Mouse (Mus musculus): ENCODE measurements around the gene Sema3f. TPM values are rescaled to one million over a fixed set of nuclear protein-coding genes. Genes with fewer than 3 reads are reported as not detected.

The Sema3f gene
- polyA plus RNA-seq, 1 experiment from 2014 or later = 6.2 TPM

DNA sequence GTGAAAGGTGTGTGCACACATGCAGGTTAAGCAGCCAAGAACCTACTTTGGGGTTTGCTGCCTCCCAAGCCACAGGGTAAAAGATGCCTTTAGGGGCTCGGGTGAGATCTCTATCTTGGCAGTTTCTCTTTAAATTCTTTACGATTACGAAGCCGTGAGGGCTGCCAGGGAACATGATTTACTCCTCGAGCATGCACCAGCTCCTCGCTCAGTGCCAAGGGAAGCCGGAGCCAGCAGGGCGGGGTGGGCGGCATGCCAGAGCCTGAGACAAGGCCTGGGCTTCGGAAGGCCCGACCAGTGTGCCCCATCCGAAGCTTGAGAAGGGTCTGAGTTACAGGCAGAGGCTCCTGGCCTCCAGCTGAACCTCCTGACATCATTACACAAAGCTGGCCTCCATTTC is 8.7 kb downstream of the Sema3f start:
- no peak overlapping the region for H3K27ac ChIP-seq (replicated peaks in 1 of 2; ENCODE audit: control insufficient read depth in 1 of 2, insufficient read depth in 1 of 2, low read depth in 2 of 2, low read length in 2 of 2)
- ATAC-seq (ENCODE audit: insufficient number of reproducible peaks, insufficient read depth, low FRiP score, low read depth) = no peak
- peaks cover 42 to 44% of the 10 kb centered on the region in 2 experiments for H3K4me1 ChIP-seq (ENCODE audit: control insufficient read depth in 2 of 2, insufficient read depth in 2 of 2, low read length in 2 of 2)
- WGBS = 62% methylated on average over 12 of the region's 12 CpGs
- H3K9me3 ChIP-seq (ENCODE audit: control insufficient read depth, low read length) = no peaks in the 10 kb centered on the region
- H3K9ac ChIP-seq (ENCODE audit: low read length) = no peak overlapping the region
- H3K4me2 ChIP-seq (ENCODE audit: low read length) = no peak overlapping the region
- no peak overlapping the region for H3K4me3 ChIP-seq (ENCODE audit: control insufficient read depth in 1 of 2, insufficient read depth in 1 of 2, low read depth in 1 of 2, low read length in 2 of 2)
- H3K36me3 ChIP-seq (ENCODE audit: control insufficient read depth, insufficient read depth, low read length) = peaks cover 3% of the 10 kb centered on the region; the same call in 1 of the 2 replicates
- peaks cover 14% of the 10 kb centered on the region; the same call in 1 of the 2 replicates for H3K27me3 ChIP-seq (ENCODE audit: control insufficient read depth, insufficient read depth, low read length)

DNA sequence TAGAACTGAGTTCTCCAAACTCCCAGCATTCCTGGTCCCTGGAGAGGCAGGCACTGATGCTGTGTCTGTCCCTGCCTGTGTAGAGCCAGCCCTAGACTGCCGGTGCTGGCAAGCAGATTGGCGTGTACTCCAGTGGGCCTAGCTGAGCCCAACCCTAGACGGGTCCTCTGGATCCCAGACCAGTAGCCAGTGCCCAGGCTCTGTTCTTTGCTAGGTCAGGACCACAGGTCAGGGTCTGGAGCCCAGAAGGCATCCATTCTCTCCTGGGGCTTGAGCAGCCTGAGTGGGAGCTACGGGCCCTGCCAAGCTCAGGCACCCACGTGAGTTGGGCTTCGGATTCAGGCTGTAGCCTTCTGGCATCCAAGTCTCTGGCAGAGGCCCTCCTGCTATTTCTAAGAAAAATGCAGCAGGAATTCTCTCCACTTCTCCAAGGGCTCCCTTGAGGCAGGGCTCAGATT is 10.1 kb downstream of the Sema3f start:
- peaks cover 3% of the 10 kb centered on the region; the same call in 1 of the 2 replicates for H3K36me3 ChIP-seq (ENCODE audit: control insufficient read depth, insufficient read depth, low read length)
- peak overlapping the region; percentile 26 to 41; a peak in 3 of 4 replicates for H3K27ac ChIP-seq (replicated peaks in 1 of 2; ENCODE audit: control insufficient read depth in 1 of 2, insufficient read depth in 1 of 2, low read depth in 2 of 2, low read length in 2 of 2)
- no peak for ATAC-seq (ENCODE audit: insufficient number of reproducible peaks, insufficient read depth, low FRiP score, low read depth)
- no peak overlapping the region for H3K9ac ChIP-seq (ENCODE audit: low read length)
- peaks cover 37 to 46% of the 10 kb centered on the region in 2 experiments for H3K4me1 ChIP-seq (ENCODE audit: control insufficient read depth in 2 of 2, insufficient read depth in 2 of 2, low read length in 2 of 2)
- no peaks in the 10 kb centered on the region for H3K9me3 ChIP-seq (ENCODE audit: control insufficient read depth, low read length)
- H3K4me3 ChIP-seq (ENCODE audit: control insufficient read depth in 1 of 2, insufficient read depth in 1 of 2, low read depth in 1 of 2, low read length in 2 of 2) = no peak overlapping the region
- H3K27me3 ChIP-seq (ENCODE audit: control insufficient read depth, insufficient read depth, low read length) = peaks cover under 1% of the 10 kb centered on the region; the same call in 1 of the 2 replicates
- no peak overlapping the region for H3K4me2 ChIP-seq (ENCODE audit: low read length)
- WGBS = 32% methylated on average over 6 of the region's 6 CpGs

DNA sequence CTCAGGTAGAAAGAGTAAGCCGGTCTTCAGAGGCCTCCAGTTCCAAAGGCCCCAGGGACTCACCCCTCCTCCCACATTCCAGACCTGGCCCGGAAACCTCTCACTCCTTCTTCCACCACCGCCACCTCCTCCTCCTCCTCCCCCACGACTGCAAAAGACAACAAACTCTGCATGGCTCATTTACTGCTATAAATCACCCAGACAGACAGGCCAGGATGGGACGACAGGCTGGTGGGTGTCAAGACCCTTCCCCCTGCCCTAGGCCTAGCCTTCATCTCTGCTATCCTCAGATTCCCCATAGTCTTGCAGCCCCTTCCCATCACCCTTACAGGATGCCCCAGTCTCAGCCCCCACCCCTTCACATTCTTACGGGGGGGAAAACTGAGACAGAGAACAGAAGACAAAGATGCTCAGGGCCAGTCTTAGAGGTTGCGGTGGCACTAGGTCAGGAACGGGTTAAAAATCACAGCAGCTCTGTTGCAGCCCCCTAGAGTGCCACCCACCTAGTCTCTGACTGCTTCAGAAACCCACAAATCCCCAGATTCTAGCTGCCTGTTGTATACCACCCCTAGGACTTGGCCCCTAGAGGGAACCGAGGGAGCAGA is 10.8 kb downstream of the Sema3f start:
- Histone ChIP-seq H3K4me3 (ENCODE audit: control insufficient read depth in 1 of 2, insufficient read depth in 1 of 2, low read depth in 1 of 2, low read length in 2 of 2) (no peak overlapping the region), H3K4me2 (ENCODE audit: low read length) (no peak overlapping the region), H3K4me1 (ENCODE audit: control insufficient read depth in 2 of 2, insufficient read depth in 2 of 2, low read length in 2 of 2) (peaks cover 43 to 51% of the 10 kb centered on the region in 2 experiments), H3K27ac (replicated peaks in 1 of 2; ENCODE audit: control insufficient read depth in 1 of 2, insufficient read depth in 1 of 2, low read depth in 2 of 2, low read length in 2 of 2) (peak overlapping the region in 1 of 2 experiments; percentile 41; a peak in 1 of 4 replicates), H3K36me3 (ENCODE audit: control insufficient read depth, insufficient read depth, low read length) (peaks cover 3% of the 10 kb centered on the region; the same call in 1 of the 2 replicates), H3K9me3 (ENCODE audit: control insufficient read depth, low read length) (no peaks in the 10 kb centered on the region), H3K9ac (ENCODE audit: low read length) (no peak overlapping the region), H3K27me3 (ENCODE audit: control insufficient read depth, insufficient read depth, low read length) (no peaks in the 10 kb centered on the region)
- WGBS = 23% methylated on average over 9 of the region's 9 CpGs
- ATAC-seq (ENCODE audit: insufficient number of reproducible peaks, insufficient read depth, low FRiP score, low read depth) = no peak

DNA sequence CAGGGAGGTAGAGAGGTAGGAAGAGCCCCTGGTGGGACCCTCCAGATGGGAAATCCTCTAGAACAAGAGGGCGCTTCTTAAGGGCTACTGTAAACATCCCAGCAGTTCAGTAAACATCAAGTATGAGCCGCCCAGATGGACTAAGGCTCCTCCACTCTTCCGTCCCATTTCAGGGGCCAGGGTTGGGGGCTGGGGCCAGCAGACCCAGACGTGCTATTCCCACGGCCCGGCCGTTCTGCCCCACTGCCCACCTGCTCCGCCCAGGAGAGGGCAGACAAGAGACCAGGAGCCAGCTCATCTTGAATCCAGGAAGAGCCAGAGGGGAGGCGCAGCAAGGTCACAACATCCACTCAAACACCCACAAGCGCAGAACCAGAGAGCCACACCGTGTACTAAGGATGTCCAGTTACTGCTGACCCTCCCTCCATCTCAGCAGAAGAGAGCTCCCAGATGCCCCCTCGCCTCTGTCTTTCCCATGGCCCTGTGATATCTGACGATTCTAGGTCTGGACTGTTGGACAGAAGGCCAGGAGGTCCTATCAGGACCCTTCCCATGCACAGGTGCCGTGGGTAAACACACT is 11.6 kb downstream of the Sema3f start:
- WGBS = 28% methylated on average over 14 of the region's 14 CpGs
- Histone ChIP-seq H3K27me3 (ENCODE audit: control insufficient read depth, insufficient read depth, low read length) (no peaks in the 10 kb centered on the region), H3K4me1 (ENCODE audit: control insufficient read depth in 2 of 2, insufficient read depth in 2 of 2, low read length in 2 of 2) (peaks cover 45 to 46% of the 10 kb centered on the region in 2 experiments), H3K4me3 (ENCODE audit: control insufficient read depth in 1 of 2, insufficient read depth in 1 of 2, low read depth in 1 of 2, low read length in 2 of 2) (no peak overlapping the region), H3K9ac (ENCODE audit: low read length) (peak overlapping the region; percentile 1; the same call in 1 of the 2 replicates), H3K27ac (replicated peaks in 1 of 2; ENCODE audit: control insufficient read depth in 1 of 2, insufficient read depth in 1 of 2, low read depth in 2 of 2, low read length in 2 of 2) (peak overlapping the region in 1 of 2 experiments; percentile 9; a peak in 1 of 4 replicates), H3K36me3 (ENCODE audit: control insufficient read depth, insufficient read depth, low read length) (0 out of 2 replicates have a peak, but pooled peaks cover 3% of the 10 kb centered on the region), H3K9me3 (ENCODE audit: control insufficient read depth, low read length) (no peaks in the 10 kb centered on the region), H3K4me2 (ENCODE audit: low read length) (no peak overlapping the region)
- no peak for ATAC-seq (ENCODE audit: insufficient number of reproducible peaks, insufficient read depth, low FRiP score, low read depth)

DNA sequence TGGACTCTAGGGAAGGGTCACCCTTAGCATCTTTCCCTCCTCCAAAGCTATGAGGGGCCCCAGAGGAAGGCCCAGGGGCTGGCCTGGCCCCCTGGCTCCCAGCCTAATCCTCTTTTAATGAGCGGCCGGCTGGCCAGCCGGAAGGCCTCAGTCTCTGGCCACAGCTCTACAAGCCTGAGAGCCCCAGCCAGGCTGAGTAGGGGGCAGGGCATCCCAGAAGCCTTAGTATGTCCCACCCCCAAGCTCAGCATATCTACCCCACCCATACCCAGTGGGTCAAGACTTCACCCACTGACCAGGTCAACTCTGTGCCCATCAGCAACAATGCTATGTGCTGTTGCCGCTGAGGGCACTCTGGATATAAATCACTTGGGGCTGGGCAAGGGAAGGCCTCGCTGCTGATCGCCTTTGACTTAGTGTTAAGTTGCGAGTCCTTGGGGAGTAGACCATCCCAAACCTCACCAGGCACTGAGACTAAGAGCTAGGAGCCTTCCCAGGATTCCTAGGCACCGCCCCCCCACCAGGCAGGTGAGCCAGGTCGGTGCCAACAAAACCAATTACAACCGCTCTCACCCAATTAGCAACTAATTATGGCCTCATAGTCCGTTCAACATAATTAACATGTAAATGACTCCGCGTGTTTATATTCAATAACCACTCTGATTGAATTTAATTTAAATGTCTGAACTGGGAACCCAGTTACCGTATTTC is 12.3 kb downstream of the Sema3f start:
- ATAC-seq (ENCODE audit: insufficient number of reproducible peaks, insufficient read depth, low FRiP score, low read depth) = no peak
- Histone ChIP-seq H3K9ac (ENCODE audit: low read length) (no peak overlapping the region), H3K4me2 (ENCODE audit: low read length) (no peak overlapping the region)

DNA sequence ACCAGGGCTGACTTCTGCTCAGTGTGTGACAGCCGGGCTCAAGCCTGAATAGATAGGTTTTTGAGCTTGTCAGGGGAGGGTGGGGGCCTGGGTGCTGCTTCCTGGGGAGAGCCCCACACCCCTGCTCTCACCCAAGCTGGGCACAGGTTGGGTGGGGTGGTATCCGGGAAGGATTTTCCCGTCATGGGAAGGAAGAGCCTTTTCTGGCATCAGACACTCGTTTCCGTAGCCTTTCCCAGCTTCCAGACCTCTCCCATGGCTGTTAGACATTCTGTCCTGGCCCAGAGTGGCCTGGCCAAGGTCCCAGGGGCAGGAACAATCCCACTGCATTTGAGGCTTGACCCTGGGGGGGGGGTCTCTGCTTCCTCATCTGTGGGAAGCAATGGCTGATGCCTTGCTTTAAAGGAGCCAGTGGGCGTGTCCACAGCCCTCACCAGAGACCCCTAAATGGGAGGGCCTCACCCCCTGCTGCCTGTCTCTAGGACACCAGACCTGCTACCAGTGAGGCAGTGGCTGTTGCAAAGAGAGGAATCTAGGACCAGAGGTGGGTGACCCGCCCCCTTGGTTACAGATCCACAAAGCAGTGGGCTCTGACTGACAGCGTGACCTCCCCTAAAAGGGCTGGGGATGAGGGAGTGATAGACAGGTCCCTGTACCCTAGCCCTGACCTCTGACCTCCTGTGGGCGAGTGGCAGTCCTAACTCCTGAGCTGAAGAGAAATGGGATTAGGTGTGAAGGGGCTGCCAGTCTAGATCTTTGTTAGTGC is 13.2 kb downstream of the Sema3f start:
- H3K9me3 ChIP-seq (ENCODE audit: control insufficient read depth, low read length) = no peaks in the 10 kb centered on the region
- H3K27ac ChIP-seq (replicated peaks in 1 of 2; ENCODE audit: control insufficient read depth in 1 of 2, insufficient read depth in 1 of 2, low read depth in 2 of 2, low read length in 2 of 2) = peak overlapping the region in 1 of 2 experiments; percentile 50; a peak in 2 of 4 replicates
- WGBS = 65% methylated on average over 9 of the region's 9 CpGs
- no peak overlapping the region for H3K9ac ChIP-seq (ENCODE audit: low read length)
- ATAC-seq (ENCODE audit: insufficient number of reproducible peaks, insufficient read depth, low FRiP score, low read depth) = no peak
- H3K4me2 ChIP-seq (ENCODE audit: low read length) = no peak overlapping the region
- no peaks in the 10 kb centered on the region for H3K27me3 ChIP-seq (ENCODE audit: control insufficient read depth, insufficient read depth, low read length)
- peaks cover 49 to 53% of the 10 kb centered on the region in 2 experiments for H3K4me1 ChIP-seq (ENCODE audit: control insufficient read depth in 2 of 2, insufficient read depth in 2 of 2, low read length in 2 of 2)
- H3K4me3 ChIP-seq (ENCODE audit: control insufficient read depth in 1 of 2, insufficient read depth in 1 of 2, low read depth in 1 of 2, low read length in 2 of 2) = no peak overlapping the region
- peaks cover 4% of the 10 kb centered on the region; the same call in 1 of the 2 replicates for H3K36me3 ChIP-seq (ENCODE audit: control insufficient read depth, insufficient read depth, low read length)

More for the DNA sequence above, 12.3 kb downstream of the Sema3f start:
- H3K27ac ChIP-seq (replicated peaks in 1 of 2; ENCODE audit: control insufficient read depth in 1 of 2, insufficient read depth in 1 of 2, low read depth in 2 of 2, low read length in 2 of 2) = no peak overlapping the region
- H3K36me3 ChIP-seq (ENCODE audit: control insufficient read depth, insufficient read depth, low read length) = 0 out of 2 replicates have a peak, but pooled peaks cover 3% of the 10 kb centered on the region
- peaks cover 50 to 52% of the 10 kb centered on the region in 2 experiments for H3K4me1 ChIP-seq (ENCODE audit: control insufficient read depth in 2 of 2, insufficient read depth in 2 of 2, low read length in 2 of 2)
- H3K9me3 ChIP-seq (ENCODE audit: control insufficient read depth, low read length) = no peaks in the 10 kb centered on the region
- WGBS = 49% methylated on average over 14 of the region's 14 CpGs
- no peak overlapping the region for H3K4me3 ChIP-seq (ENCODE audit: control insufficient read depth in 1 of 2, insufficient read depth in 1 of 2, low read depth in 1 of 2, low read length in 2 of 2)
- H3K27me3 ChIP-seq (ENCODE audit: control insufficient read depth, insufficient read depth, low read length) = no peaks in the 10 kb centered on the region

DNA sequence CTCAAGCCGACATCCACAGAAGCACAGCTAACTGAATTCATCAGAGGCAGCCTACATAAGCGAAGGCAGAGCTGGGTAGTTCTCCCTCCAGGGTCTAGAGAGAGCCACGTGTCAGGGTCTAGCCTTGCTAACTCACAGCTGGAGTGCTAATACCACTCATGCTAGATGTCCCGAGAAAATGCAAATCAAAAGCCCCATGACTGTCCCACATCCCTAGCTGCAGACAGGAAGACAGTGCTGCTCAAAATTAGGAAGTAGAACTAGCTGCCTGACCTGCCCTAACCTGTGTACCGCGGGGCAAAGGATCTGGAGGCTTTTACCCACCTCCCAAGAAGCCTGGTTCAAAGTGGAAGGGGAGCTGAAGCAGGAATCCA is 14.2 kb downstream of the Sema3f start:
- Histone ChIP-seq H3K9ac (ENCODE audit: low read length) (no peak overlapping the region), H3K4me2 (ENCODE audit: low read length) (no peak overlapping the region), H3K27me3 (ENCODE audit: control insufficient read depth, insufficient read depth, low read length) (no peaks in the 10 kb centered on the region), H3K9me3 (ENCODE audit: control insufficient read depth, low read length) (no peaks in the 10 kb centered on the region), H3K4me1 (ENCODE audit: control insufficient read depth in 2 of 2, insufficient read depth in 2 of 2, low read length in 2 of 2) (peaks cover 46 to 53% of the 10 kb centered on the region in 2 experiments), H3K4me3 (ENCODE audit: control insufficient read depth in 1 of 2, insufficient read depth in 1 of 2, low read depth in 1 of 2, low read length in 2 of 2) (no peak overlapping the region), H3K27ac (replicated peaks in 1 of 2; ENCODE audit: control insufficient read depth in 1 of 2, insufficient read depth in 1 of 2, low read depth in 2 of 2, low read length in 2 of 2) (peak overlapping the region in 1 of 2 experiments; percentile 50; a peak in 1 of 4 replicates), H3K36me3 (ENCODE audit: control insufficient read depth, insufficient read depth, low read length) (peaks cover 8% of the 10 kb centered on the region; the same call in 1 of the 2 replicates)
- 48% methylated on average over 6 of the region's 6 CpGs for WGBS
- ATAC-seq (ENCODE audit: insufficient number of reproducible peaks, insufficient read depth, low FRiP score, low read depth) = no peak

Measured in heart, embryonic 14.5 days (tissue).